Mouse (Mus musculus) embryonic facial prominence, embryonic 12.5 days (tissue): Measurements from ENCODE around the gene Aff1. TPM values are rescaled to one million over a fixed set of nuclear protein-coding genes. Genes with fewer than 3 reads are reported as not detected.

Experiments used
- ATAC-seq: fragments of 200-750 bp; cut with Nextera tagmentation; 2 replicates; pipeline ENCODE4 v1.8.0; 2017; ENCODE audit not compliant: insufficient number of reproducible peaks, insufficient read depth, low FRiP score, low TSS enrichment
- H3K27ac ChIP-seq: fragments of 300-500 bp; sonication (generic); 2 replicates; pipeline ENCODE4 v1.5.1; 2016; ENCODE audit warnings: mild to moderate bottlenecking
- H3K27me3 ChIP-seq: fragments of 300-500 bp; sonication (generic); 2 replicates; pipeline ENCODE4 v1.6.1; 2016; ENCODE audit warnings: mild to moderate bottlenecking, moderate library complexity
- H3K36me3 ChIP-seq: fragments of 300-500 bp; sonication (generic); 2 replicates; pipeline ENCODE4 v1.6.1; 2016; ENCODE audit warnings: mild to moderate bottlenecking
- H3K4me1 ChIP-seq: fragments of 300-500 bp; sonication (generic); 2 replicates; pipeline ENCODE4 v1.6.1; 2016
- H3K4me2 ChIP-seq: fragments of 300-500 bp; sonication (generic); replicated peaks from 2 replicates; pipeline ENCODE4 v1.6.1; 2016; ENCODE audit warnings: mild to moderate bottlenecking, moderate library complexity
- H3K4me3 ChIP-seq: fragments of 300-500 bp; sonication (generic); 2 replicates; pipeline ENCODE4 v1.5.1; 2016; ENCODE audit warnings: mild to moderate bottlenecking
- H3K9ac ChIP-seq: fragments of 300-500 bp; sonication (generic); 2 replicates; pipeline ENCODE4 v1.6.1; 2016; ENCODE audit warnings: mild to moderate bottlenecking, moderate library complexity
- H3K9me3 ChIP-seq: fragments of 300-500 bp; sonication (generic); 2 replicates; pipeline ENCODE4 v1.6.1; 2016; ENCODE audit warnings: mild to moderate bottlenecking, moderate library complexity
- WGBS: fragments of 180-500 bp; shearing (Covaris S2); methylation state at CpG from one replicate; pipeline ENCODE4 v1.1.7; 2016; 5-methylcytosine and 5-hydroxymethylcytosine counted together
- polyA plus RNA-seq: library from polyadenylated mRNA; unstranded; fragments of >200 nt; fragmentation: Nextera tagmentation; extraction: Ambion mirVana; gene quantifications from 2 replicates; pipeline ENCODE4 v1.2.1, GENCODE M21; 2016

The Aff1 gene
- polyA plus RNA-seq, 1 experiment from 2014 or later: 4.8 TPM

- H3K9ac ChIP-seq: no peak overlapping the region
- no peaks in the 10 kb centered on the region for H3K36me3 ChIP-seq
- H3K4me1 ChIP-seq: peaks cover 8% of the 10 kb centered on the region
- no peak overlapping the region for H3K4me3 ChIP-seq
- ATAC-seq: no peak
- no peaks in the 10 kb centered on the region for H3K9me3 ChIP-seq
- H3K4me2 ChIP-seq: no peak overlapping the region
- no peaks in the 10 kb centered on the region for H3K27me3 ChIP-seq
- H3K27ac ChIP-seq: no peak overlapping the region
- 58% methylated on average over 3 of the region's 3 CpGs for WGBS
Observed at GRCm38 (mm10) chr5:103796035-103796434, 103.9 kb downstream of the Aff1 start.

DNA sequence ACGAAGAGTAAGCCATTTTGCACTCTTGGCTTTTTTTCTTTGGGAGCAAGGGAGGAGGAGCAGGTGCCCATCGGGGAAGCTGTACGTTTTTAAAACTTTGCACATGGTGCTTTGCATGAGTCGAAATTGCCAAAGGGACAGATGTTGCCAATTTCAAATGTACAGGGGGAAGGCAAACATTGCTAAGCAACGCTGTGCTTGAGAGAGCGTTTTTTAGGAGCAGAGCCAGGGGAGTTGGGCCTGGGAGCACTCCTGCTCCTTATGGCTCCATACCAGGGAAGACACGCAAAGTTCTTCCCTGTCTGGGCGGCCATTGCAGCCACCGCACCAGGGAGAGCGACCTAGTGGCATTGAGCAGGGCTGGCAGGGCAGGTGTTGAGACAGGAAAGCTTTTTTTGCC, 105.6 kb downstream of the Aff1 start:
- no peaks in the 10 kb centered on the region for H3K36me3 ChIP-seq
- H3K9me3 ChIP-seq: no peaks in the 10 kb centered on the region
- H3K4me2 ChIP-seq: no peak overlapping the region
- no peak overlapping the region for H3K9ac ChIP-seq
- H3K27ac ChIP-seq: no peak overlapping the region
- 61% methylated on average over 10 of the region's 10 CpGs for WGBS
- H3K4me3 ChIP-seq: no peak overlapping the region
- H3K4me1 ChIP-seq: peaks cover 8% of the 10 kb centered on the region
- no peaks in the 10 kb centered on the region for H3K27me3 ChIP-seq
- ATAC-seq: no peak

GRCm38 (mm10) chr5:103799438-103799837, 107.3 kb downstream of the Aff1 start:
- no peak overlapping the region for H3K9ac ChIP-seq
- ATAC-seq: no peak
- no peaks in the 10 kb centered on the region for H3K9me3 ChIP-seq
- WGBS: 67% methylated on average over 3 of the region's 3 CpGs
- H3K27ac ChIP-seq: no peak overlapping the region
- peaks cover 16% of the 10 kb centered on the region for H3K4me1 ChIP-seq
- no peaks in the 10 kb centered on the region for H3K36me3 ChIP-seq
- no peaks in the 10 kb centered on the region for H3K27me3 ChIP-seq
- H3K4me2 ChIP-seq: no peak overlapping the region
- H3K4me3 ChIP-seq: no peak overlapping the region

DNA sequence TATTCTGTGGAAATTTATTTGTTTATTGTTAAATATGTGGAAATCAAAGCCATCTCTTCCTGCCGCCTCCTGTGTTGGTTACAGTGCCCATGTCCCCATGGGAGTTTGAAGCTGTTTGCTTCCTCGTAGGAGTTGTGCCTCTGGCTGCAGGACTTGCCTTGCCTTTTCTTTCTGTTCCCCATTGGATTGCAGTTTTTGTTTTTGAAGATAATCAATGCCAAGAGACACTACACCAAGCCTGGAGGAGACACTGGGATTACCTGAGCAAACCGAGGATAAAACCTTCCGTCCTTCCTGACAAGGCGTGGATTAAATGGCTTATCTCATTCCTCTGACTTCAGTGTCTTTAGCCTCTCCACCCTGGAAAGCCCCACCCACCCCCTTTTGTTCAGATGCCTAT, 107.8 kb downstream of the Aff1 start:
- Histone ChIP-seq H3K4me3 (no peak overlapping the region), H3K9ac (no peak overlapping the region), H3K27me3 (no peaks in the 10 kb centered on the region), H3K27ac (no peak overlapping the region), H3K36me3 (no peaks in the 10 kb centered on the region), H3K9me3 (no peaks in the 10 kb centered on the region), H3K4me2 (no peak overlapping the region), H3K4me1 (peaks cover 16% of the 10 kb centered on the region)
- WGBS: 64% methylated on average over 5 of the region's 5 CpGs
- no peak for ATAC-seq

DNA sequence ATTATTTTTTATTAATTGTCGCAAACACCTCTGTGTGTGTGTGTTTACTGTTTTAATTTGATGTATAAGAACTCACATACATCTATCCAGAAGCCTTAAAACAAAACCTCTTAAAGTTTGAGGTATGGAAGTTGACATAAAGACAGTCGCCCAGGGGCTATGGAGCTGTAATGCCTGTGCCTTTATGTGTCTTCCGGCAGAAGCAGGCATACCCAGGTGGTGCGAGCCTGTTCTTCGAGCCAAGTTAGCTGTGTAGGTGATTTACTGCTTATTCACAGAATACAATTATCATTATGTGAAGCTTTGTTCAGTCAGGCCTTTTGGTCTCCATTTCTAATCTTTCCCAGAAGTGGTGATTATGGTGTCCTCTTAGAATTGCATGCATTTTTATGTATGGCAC, 111.2 kb downstream of the Aff1 start:
- ATAC-seq: no peak
- Histone ChIP-seq H3K27me3 (no peaks in the 10 kb centered on the region), H3K9ac (no peak overlapping the region), H3K27ac (no peak overlapping the region), H3K4me1 (peaks cover 19% of the 10 kb centered on the region), H3K36me3 (no peaks in the 10 kb centered on the region), H3K4me2 (no peak overlapping the region), H3K4me3 (no peak overlapping the region), H3K9me3 (no peaks in the 10 kb centered on the region)
- WGBS: 69% methylated on average over 5 of the region's 5 CpGs

- no peaks in the 10 kb centered on the region for H3K36me3 ChIP-seq
- H3K9ac ChIP-seq: no peak overlapping the region
- no peak overlapping the region for H3K4me2 ChIP-seq
- H3K27ac ChIP-seq: no peak overlapping the region
- no peak overlapping the region for H3K4me3 ChIP-seq
- WGBS: 8% methylated on average over 8 of the region's 8 CpGs
- peaks cover 19% of the 10 kb centered on the region for H3K4me1 ChIP-seq
- H3K27me3 ChIP-seq: no peaks in the 10 kb centered on the region
- ATAC-seq: no peak
- no peaks in the 10 kb centered on the region for H3K9me3 ChIP-seq
Observed at GRCm38 (mm10) chr5:103803927-103804590, 111.9 kb downstream of the Aff1 start.

DNA sequence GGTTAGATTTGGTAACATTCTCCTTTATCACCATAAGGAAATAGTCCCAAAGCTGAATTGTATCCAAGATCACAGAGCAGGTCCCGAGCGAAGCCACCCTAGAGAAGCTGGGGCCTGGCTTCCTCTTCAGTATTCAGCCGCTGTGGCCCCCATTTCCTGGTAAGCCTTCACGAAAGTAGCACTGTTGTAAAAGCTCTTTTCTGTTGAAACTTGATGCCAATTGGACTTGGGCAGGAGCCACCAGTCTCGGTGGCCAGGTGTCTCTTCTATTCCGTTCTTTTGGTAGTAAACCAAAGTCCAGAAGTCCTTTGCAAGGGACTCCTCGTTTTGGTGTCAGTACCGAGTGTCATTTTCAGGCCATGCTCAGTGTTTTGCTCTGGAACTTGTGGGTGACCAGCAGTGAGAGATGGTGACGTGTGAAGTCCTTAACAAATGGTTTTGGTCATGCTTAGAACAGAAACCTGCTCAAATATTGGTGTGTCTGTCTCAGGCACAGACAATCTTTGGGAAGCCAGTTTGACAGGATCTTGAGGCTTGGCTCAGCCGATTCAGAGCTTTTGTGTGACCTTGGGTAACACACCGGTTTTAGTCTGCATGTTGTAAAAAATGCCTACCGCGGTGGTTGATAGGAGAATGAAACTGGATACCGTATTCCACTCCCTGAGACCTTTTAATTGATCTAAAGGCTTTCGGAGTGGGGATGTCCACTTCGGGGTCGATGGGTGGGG, 114.8 kb downstream of the Aff1 start:
- Histone ChIP-seq H3K36me3 (no peaks in the 10 kb centered on the region), H3K27ac (no peak overlapping the region), H3K27me3 (no peaks in the 10 kb centered on the region), H3K9ac (no peak overlapping the region), H3K9me3 (no peaks in the 10 kb centered on the region), H3K4me2 (no peak overlapping the region), H3K4me1 (peaks cover 19% of the 10 kb centered on the region), H3K4me3 (no peak overlapping the region)
- no peak for ATAC-seq
- 67% methylated on average over 17 of the region's 17 CpGs for WGBS

DNA sequence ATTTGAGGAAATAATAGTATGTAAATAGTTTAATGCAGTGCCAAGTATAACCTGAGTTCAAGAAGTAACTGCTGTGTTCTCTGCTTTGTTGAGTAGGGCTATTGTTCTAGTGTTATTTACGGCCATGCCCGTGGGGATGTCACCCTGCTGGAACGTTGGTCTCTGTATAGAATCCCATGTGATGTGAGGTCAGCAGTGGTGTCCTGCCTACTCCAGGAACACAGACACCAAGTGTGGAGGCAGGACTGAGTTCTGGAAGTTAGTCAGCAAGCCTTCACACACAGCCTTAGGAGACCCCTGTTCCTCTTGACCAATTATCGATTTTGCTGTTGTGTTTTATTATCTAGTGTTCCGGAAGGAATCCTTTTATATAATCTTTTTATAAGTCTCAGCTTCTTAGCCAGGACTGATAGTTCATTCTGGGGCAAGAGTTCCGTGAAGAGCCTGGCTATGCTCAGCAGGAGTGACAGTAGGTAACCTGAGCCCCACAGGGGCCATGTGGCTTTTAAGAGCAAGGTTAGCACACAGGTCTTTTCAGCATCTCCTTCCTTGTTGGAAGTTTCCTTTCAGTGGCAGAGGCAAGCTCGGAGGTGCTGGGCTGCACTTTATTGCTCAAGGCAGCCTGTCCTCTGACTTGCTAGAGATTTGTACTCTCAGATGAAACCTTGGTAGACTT, 115.6 kb downstream of the Aff1 start:
- Histone ChIP-seq H3K27ac (no peak overlapping the region), H3K27me3 (no peaks in the 10 kb centered on the region), H3K4me3 (no peak overlapping the region), H3K4me2 (no peak overlapping the region), H3K36me3 (no peaks in the 10 kb centered on the region), H3K4me1 (peaks cover 19% of the 10 kb centered on the region), H3K9me3 (no peaks in the 10 kb centered on the region), H3K9ac (no peak overlapping the region)
- no peak for ATAC-seq
- WGBS: 43% methylated on average over 7 of the region's 7 CpGs

DNA sequence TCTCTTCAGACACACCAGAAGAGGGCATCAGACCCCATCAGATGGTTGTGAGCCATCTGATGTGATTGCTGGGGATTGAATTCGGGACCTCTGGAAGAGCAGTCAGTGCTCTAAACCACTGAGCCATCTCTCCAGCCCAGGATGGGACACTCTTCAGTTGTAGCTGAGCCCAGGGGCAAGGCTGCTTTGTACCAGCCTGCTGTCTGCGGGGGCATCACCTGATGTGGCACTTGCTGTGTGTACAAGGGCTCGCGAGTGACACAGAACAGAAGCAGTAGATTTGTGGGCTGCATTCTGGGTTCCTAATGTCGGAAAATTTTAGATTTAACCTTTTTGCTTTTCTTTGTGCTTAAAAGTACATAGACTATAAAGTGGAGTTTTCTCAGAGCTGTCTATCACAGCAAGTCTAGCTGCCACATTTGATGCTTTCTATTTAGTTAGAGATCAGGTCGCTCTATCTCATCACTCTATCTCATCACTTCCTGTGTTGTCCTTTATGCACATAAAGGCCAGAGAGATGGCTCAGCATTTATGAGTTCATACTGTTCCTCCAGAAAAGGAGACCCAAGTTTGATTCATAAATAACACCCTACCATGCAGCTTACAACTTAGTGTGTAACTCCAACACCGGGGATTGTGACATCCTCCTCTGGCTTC, 117.6 kb downstream of the Aff1 start:
- H3K36me3 ChIP-seq: no peaks in the 10 kb centered on the region
- no peaks in the 10 kb centered on the region for H3K27me3 ChIP-seq
- H3K9ac ChIP-seq: no peak overlapping the region
- WGBS: 87% methylated on average over 7 of the region's 7 CpGs
- peaks cover 11% of the 10 kb centered on the region; the same call in 1 of the 2 replicates for H3K4me1 ChIP-seq
- no peaks in the 10 kb centered on the region for H3K9me3 ChIP-seq
- H3K4me3 ChIP-seq: no peak overlapping the region
- H3K27ac ChIP-seq: no peak overlapping the region
- H3K4me2 ChIP-seq: no peak overlapping the region
- ATAC-seq: no peak

DNA sequence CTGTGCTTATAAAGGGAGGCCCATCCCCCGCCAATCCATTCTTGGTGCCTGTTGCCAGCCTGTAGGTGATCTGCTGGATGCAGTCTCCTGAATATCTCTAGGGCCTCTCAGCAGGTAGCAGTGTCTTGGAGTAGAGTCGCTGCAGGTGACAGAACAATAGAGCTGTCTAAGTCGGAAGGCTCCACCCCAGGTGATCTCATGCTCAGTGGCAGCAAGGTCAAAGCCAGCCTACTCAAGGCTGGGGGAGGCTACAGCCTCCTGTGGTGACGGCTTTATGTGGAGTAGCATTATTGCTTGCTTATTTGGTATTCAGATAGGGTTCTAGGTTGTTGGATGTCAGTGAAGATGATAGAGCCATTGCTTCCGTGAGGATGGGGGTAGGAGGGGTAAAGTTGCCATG, 121.1 kb downstream of the Aff1 start:
- WGBS: 77% methylated on average over 5 of the region's 5 CpGs
- H3K27me3 ChIP-seq: no peaks in the 10 kb centered on the region
- ATAC-seq: no peak
- no peaks in the 10 kb centered on the region for H3K36me3 ChIP-seq
- no peak overlapping the region for H3K27ac ChIP-seq
- H3K4me1 ChIP-seq: no peaks in the 10 kb centered on the region
- no peaks in the 10 kb centered on the region for H3K9me3 ChIP-seq
- no peak overlapping the region for H3K4me2 ChIP-seq
- H3K4me3 ChIP-seq: no peak overlapping the region
- no peak overlapping the region for H3K9ac ChIP-seq

- Histone ChIP-seq H3K4me3 (no peak overlapping the region), H3K9me3 (no peaks in the 10 kb centered on the region), H3K4me2 (no peak overlapping the region), H3K9ac (no peak overlapping the region), H3K36me3 (no peaks in the 10 kb centered on the region), H3K27ac (no peak overlapping the region), H3K27me3 (no peaks in the 10 kb centered on the region), H3K4me1 (no peaks in the 10 kb centered on the region)
- ATAC-seq: no peak
- 83% methylated on average over 12 of the region's 12 CpGs for WGBS
Observed at GRCm38 (mm10) chr5:103813997-103814542, 121.9 kb downstream of the Aff1 start.
